Mouse (Mus musculus) embryonic facial prominence, embryonic 11.5 days (tissue): ENCODE measurements at regions not wholly inside any gene's neighbourhood (a gene's known extent, or its start where the extent isn't known, plus 50 kb on each side); places are given as distances from the start of the nearest gene placed in this dataset.
A peak's percentile ranks its signal among the peaks of the same experiment; 100 is the strongest.

Experiments used
- ATAC-seq: fragments of 200-750 bp; cut with Nextera tagmentation; replicated peaks from 2 replicates; pipeline ENCODE4 v1.8.0; 2017; ENCODE audit warnings: low read depth; ENCODE audit not compliant: insufficient number of reproducible peaks, low FRiP score, low TSS enrichment
- DNase-seq: peaks from one replicate; pipeline ENCODE4 v3.0.0-alpha.2; 2015; ENCODE audit warnings: low spot score
- H3K27ac ChIP-seq: fragments of 300-500 bp; sonication (generic); replicated peaks from 2 replicates; pipeline ENCODE4 v1.5.1; 2014; ENCODE audit warnings: mild to moderate bottlenecking, low read depth, low read length, control low read depth
- H3K27me3 ChIP-seq: fragments of 300-500 bp; sonication (generic); 2 replicates; pipeline ENCODE4 v1.6.1; 2014; ENCODE audit warnings: mild to moderate bottlenecking, low read length, moderate library complexity, mixed read lengths; ENCODE audit not compliant: control insufficient read depth, insufficient read depth
- H3K36me3 ChIP-seq: fragments of 300-500 bp; sonication (generic); replicated peaks from 2 replicates; pipeline ENCODE4 v1.6.1; 2014; ENCODE audit warnings: low read depth, mild to moderate bottlenecking, low read length, moderate library complexity, mixed read lengths; ENCODE audit not compliant: control insufficient read depth, insufficient read depth
- H3K4me1 ChIP-seq: fragments of 300-500 bp; sonication (generic); 2 replicates; pipeline ENCODE4 v1.6.1; 2014; ENCODE audit warnings: low read length, mixed read lengths; ENCODE audit not compliant: control insufficient read depth, insufficient read depth
- H3K4me2 ChIP-seq: fragments of 300-500 bp; sonication (generic); 2 replicates; pipeline ENCODE4 v1.6.1; 2014; ENCODE audit warnings: low read depth, mild to moderate bottlenecking, control low read depth, low read length, moderate library complexity
- H3K4me3 ChIP-seq: fragments of 300-500 bp; sonication (generic); 2 replicates; pipeline ENCODE4 v1.5.1; 2014; ENCODE audit warnings: low read depth, low read length, control low read depth
- H3K9ac ChIP-seq: fragments of 300-500 bp; sonication (generic); replicated peaks from 2 replicates; pipeline ENCODE4 v1.6.1; 2014; ENCODE audit warnings: mild to moderate bottlenecking, control low read depth, low read length
- H3K9me3 ChIP-seq: fragments of 300-500 bp; sonication (generic); replicated peaks from 2 replicates; pipeline ENCODE4 v1.6.1; 2016; ENCODE audit warnings: mild to moderate bottlenecking, low read length, inconsistent platforms, mixed read lengths; ENCODE audit not compliant: control insufficient read depth
- WGBS: fragments of 180-500 bp; shearing (Covaris S2); extraction: QIAGEN DNeasy Blood & Tissue Kit; methylation state at CpG from one replicate; pipeline ENCODE4 v1.1.7; 2014; 5-methylcytosine and 5-hydroxymethylcytosine counted together

DNA sequence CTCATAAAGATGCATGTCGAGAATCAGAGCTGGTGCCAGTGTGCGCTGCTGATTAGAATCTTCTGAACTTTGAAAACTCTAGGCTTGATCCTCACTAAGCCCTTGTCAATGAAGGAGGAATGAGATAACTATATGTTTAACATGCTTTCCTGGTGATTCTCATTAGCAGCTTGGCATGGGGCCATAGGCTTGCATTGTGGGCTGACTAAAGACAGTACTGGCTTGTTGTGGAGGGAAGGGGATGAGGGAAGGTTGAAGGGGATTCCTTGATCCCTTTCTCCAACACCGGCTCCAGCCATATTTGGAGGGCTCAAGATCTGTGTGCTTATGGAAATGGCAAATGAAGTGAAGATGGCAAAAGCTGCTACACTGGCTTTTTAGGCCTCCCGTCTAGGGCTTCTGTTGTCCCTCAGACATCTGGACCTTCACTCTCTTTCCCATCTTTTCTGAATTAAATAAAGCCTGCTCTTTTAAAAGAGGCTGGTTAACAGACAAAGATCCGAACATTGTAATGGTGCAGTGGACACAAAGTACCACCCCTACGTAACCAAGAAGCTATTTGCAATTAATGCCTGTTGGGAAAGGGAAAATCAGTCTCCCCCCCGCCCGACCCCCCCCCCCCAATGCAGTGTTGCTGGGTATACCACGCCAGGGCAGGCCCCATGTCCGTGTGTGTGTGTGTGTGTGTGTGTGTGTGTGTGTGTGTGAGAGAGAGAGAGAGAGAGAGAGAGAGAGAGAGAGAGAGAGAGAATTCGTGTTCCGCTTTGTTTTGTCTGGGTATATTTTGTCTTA lies 129.9 kb upstream of the Tex13c2 start:
- no peak overlapping the region for H3K4me2 ChIP-seq
- 36% methylated on average over 12 of the region's 12 CpGs for WGBS
- H3K9me3 ChIP-seq: no peaks in the 10 kb centered on the region
- no peak for ATAC-seq
- H3K4me1 ChIP-seq: no peaks in the 10 kb centered on the region
- H3K27ac ChIP-seq: no peak overlapping the region
- no peak overlapping the region for H3K4me3 ChIP-seq
- DNase-seq: peak; percentile 7
- no peaks in the 10 kb centered on the region for H3K36me3 ChIP-seq
- H3K9ac ChIP-seq: no peak overlapping the region
- H3K27me3 ChIP-seq: no peaks in the 10 kb centered on the region

DNA sequence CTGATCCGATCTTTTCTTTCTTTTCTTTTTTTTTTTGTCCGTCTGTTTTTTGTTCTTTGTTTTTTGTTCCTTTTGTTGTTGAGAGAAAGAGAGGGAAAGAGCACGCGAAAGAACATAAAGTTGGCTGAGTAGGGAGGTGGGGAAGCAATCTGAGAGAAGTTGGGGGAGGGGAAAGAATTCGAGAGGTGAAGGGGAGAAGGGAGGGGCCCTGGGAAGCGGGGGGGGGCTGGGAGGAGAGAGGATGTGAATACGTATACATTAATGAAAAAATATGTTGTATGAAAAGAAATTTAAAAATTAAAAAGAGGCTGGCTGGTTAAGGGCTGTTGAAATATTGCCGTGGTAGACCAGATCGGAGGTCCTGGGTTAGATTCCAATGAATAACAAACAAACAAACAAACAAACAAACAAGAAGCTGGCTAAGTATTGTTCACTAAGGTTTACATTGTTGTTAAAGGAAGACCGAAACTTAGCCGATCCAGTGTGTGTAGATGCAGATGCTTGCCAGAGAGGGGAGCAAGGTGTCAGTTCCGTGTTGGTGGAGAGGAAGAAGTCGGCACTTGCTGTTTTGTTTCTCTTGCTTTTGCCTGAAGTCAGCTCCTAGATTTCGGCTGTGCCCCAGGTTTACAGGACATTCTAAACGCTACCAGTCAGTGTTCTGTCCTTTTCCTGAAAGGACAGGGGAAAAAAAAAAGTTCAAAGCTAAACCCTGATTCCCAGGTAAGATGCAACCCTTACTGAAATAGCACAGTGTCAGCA lies 129.1 kb upstream of the Tex13c2 start:
- Histone ChIP-seq H3K9ac (no peak overlapping the region), H3K4me1 (no peaks in the 10 kb centered on the region), H3K4me2 (peak overlapping the region; percentile 32), H3K27me3 (no peaks in the 10 kb centered on the region), H3K27ac (no peak overlapping the region), H3K36me3 (no peaks in the 10 kb centered on the region), H3K4me3 (0 out of 2 replicates have a peak overlapping the region, but pooled peaks have one; percentile 4), H3K9me3 (no peaks in the 10 kb centered on the region)
- no peak for ATAC-seq
- DNase-seq: peak; percentile 60
- 16% methylated on average over 15 of the region's 15 CpGs for WGBS

DNA sequence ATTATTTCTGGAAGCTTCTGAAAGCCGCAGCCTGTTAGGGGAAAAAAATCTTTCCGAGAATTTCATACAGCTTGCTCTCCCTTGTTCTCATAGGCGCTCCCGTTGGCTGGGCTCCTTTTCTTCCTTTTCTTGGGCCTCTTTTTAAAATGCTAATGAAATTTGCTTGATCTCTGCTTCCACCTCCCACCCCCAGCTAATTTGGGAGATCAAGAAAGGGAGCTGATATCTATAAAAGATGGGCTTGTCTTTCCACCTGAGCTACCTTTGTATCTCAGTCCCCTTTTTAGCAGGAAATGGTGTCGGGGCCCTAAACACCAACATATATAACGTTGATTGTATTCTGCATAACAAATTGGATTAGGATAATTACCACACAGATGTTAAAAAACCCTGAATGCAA lies 128.5 kb upstream of the Tex13c2 start:
- H3K36me3 ChIP-seq: no peaks in the 10 kb centered on the region
- no peak overlapping the region for H3K27ac ChIP-seq
- no peaks in the 10 kb centered on the region for H3K9me3 ChIP-seq
- no peaks in the 10 kb centered on the region for H3K27me3 ChIP-seq
- no peak overlapping the region for H3K4me3 ChIP-seq
- DNase-seq: peak; percentile 6
- H3K4me1 ChIP-seq: no peaks in the 10 kb centered on the region
- 14% methylated on average over 6 of the region's 6 CpGs for WGBS
- ATAC-seq: no peak
- H3K4me2 ChIP-seq: no peak overlapping the region
- H3K9ac ChIP-seq: no peak overlapping the region

DNA sequence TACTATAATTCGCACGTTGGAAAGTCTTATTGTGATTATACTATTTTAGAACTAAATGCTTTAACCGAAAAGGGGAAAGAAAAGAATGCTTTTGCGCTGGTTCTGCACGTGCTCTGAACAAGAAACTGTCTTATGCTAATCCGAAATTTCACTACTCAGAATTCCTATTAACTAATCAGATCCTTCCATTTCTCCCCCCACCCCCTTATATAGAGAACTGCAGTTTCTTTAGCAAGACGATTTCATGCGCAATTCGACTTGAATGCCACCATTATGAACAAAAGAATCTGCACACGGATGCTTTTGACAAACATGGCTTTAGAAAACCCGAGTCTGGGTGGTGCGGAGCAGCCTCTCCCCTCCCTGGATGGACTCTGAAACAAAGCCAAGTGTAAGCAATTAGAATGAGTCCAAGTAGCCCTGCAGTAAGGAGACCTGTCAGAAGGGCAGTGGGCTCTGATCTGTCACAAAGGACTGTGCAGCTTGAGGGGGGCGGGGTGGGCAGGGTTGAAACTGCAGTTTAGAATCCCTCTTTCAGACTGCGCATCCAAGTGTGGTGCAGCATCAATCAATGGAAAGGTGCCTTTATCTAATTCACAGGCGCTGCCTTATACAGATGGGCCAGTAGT lies 128.0 kb upstream of the Tex13c2 start:
- Histone ChIP-seq H3K9ac (no peak overlapping the region), H3K9me3 (no peaks in the 10 kb centered on the region), H3K4me2 (no peak overlapping the region), H3K36me3 (no peaks in the 10 kb centered on the region), H3K4me1 (no peaks in the 10 kb centered on the region), H3K27ac (no peak overlapping the region), H3K4me3 (no peak overlapping the region), H3K27me3 (no peaks in the 10 kb centered on the region)
- DNase-seq (peak; percentile 30), ATAC-seq (peak; percentile 94)
- 26% methylated on average over 15 of the region's 15 CpGs for WGBS

DNA sequence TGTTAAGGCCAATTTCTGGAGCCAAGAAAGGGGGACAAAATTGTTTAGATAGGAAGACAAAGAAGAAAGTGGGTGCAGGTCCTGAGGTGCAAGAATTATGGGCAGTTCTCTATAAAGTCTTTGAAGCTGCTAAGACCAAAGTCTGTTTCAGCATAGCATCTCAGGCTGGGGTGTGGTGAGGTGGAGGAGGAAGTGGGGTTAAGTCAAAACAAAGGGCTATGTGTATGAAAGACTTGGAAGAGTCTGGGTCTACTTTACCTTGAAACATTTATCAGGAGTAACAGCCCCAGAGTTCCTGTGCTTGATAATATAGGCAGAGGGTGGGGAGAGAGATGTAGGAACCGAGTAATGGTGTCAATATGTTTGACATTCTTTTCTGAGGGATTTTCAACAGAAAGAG lies 125.4 kb upstream of the Tex13c2 start:
- 57% methylated on average over 1 of the region's 1 CpGs for WGBS
- H3K27ac ChIP-seq: no peak overlapping the region
- H3K4me3 ChIP-seq: no peak overlapping the region
- no peaks in the 10 kb centered on the region for H3K4me1 ChIP-seq
- H3K9me3 ChIP-seq: no peaks in the 10 kb centered on the region
- H3K4me2 ChIP-seq: no peak overlapping the region
- no peak for DNase-seq
- no peaks in the 10 kb centered on the region for H3K27me3 ChIP-seq
- H3K9ac ChIP-seq: no peak overlapping the region
- no peaks in the 10 kb centered on the region for H3K36me3 ChIP-seq
- ATAC-seq: no peak

DNA sequence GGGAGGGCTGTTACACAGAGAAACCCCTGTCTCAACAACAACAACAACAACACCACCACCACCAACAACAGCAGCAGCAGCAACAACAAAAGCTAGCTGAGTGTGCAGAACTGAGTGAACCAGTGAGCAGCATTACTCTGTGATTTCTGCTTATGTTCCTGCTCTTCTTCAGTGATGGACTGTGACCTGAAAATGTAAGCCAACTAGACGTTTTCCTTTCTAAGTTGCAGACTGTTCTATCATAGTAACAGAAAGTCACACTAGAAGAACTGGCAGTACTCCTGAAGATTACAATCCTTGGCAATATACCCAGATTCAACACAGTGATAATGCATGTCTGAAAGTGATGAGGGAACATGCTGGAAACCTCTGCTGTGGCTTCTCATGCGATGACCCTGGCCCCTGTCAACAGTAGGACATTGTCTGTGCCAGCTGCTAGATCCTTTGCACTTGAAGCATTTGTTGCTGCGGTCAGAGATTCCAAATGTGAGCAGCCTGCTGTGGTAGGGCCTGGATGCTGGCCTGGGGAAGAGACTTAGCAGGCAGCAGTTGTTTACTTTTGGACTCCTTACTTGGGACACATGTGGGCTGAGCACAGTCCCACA lies 115.6 kb upstream of the Tex13c2 start:
- DNase-seq (no peak), ATAC-seq (no peak)
- Histone ChIP-seq H3K4me2 (no peak overlapping the region), H3K9me3 (no peaks in the 10 kb centered on the region), H3K27ac (no peak overlapping the region), H3K4me3 (no peak overlapping the region), H3K27me3 (no peaks in the 10 kb centered on the region), H3K4me1 (no peaks in the 10 kb centered on the region), H3K36me3 (no peaks in the 10 kb centered on the region), H3K9ac (no peak overlapping the region)
- WGBS: 76% methylated on average over 3 of the region's 3 CpGs

DNA sequence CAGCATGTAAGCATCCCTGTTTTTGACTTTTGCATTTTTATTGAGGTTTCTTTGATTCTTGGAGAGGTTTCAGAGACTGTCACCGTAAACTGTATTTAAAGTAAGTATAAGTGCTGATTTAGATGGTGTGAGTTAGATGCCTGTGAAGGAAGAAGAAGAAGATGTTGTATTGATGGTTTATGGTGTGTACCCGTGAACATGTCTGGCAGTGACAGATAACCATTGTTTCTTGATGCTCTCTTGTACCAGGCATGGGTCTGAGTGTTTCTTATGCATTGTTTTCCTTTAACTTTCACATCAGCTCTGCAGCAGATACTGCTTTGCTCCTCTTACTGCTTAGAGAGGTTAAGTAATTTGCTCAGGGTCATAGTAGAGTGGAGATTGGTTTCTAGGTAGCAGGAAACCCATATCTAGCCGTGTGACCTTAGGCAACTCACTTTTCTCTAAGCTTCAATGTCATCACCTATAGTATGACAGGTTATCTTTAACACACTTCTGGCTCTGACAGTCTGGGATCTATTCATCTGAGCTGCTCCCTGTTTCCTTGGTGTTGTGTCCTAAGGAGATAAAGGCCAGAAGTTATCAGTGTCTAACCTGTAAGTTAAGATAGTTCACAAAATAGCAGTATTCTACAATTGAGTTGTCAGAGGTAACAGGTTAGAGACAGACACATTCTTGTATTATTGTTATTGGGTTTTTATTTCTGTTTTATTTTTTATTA lies 95.5 kb upstream of the Tex13c2 start:
- Histone ChIP-seq H3K4me2 (no peak overlapping the region), H3K36me3 (no peaks in the 10 kb centered on the region), H3K4me3 (no peak overlapping the region), H3K27ac (no peak overlapping the region), H3K4me1 (no peaks in the 10 kb centered on the region), H3K9ac (no peak overlapping the region), H3K27me3 (no peaks in the 10 kb centered on the region), H3K9me3 (no peaks in the 10 kb centered on the region)
- 85% methylated on average over 3 of the region's 3 CpGs for WGBS
- ATAC-seq (no peak), DNase-seq (no peak)
